Mouse (Mus musculus) urinary bladder, postnatal 14 days (tissue): ENCODE measurements around the gene Hist1h2ao.
A peak's percentile ranks its signal among the peaks of the same experiment; 100 is the strongest.
"Not testable (repeated sequence)": the region's sequence is repeated elsewhere in the genome, so short reads cannot be mapped to it uniquely, and the experiment has no call there.

ENCODE experiments used
- DNase-seq: peaks from one replicate; pipeline ENCODE4 v3.0.0; 2021; ENCODE audit warnings: low spot score

Gene Hist1h2ao

DNA sequence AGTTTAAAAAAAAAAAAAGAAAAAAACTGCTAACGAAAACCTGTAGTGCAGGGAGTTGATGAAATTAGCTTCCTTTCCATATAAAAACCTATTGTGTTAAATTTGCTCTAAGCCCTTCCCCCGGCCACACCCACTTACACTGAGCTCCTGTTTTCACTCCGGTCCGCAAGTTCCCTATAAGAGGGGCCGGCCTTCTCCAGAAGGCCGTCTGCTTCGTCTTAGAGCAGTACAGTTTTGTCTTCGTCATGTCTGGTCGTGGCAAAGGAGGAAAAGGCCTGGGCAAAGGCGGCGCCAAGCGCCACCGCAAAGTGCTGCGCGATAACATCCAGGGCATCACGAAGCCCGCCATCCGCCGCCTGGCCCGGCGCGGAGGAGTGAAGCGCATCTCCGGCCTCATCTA, 1.3 kb downstream of the Hist1h2ao start, which contains the start of gene Hist1h4m:
Hist1h4m (plus strand) TSS at position 208 of the 400 bp plus-strand sequence.
- peak; percentile 57 for DNase-seq

DNA sequence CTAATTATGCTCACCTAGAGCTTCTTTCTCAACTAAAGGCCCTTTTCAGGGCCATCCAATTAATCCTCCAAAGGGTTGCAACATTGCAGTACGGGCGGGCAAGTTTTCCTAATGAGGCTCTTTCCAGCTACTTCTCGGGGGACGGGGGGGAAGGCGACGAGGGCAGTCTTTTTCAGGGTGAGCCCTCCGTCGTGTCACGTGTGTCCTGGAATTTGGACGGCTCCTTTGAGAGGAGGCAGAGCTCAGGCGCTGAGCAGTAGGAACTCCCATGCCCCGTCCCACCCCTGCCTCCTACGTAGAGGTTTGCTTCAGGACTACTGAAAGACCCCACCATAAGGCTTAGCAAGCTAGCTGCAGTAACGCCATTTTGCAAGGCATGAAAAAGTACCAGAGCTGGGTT, 1.8 kb downstream of the Hist1h2ao start:
- not testable (repeated sequence) for DNase-seq

DNA sequence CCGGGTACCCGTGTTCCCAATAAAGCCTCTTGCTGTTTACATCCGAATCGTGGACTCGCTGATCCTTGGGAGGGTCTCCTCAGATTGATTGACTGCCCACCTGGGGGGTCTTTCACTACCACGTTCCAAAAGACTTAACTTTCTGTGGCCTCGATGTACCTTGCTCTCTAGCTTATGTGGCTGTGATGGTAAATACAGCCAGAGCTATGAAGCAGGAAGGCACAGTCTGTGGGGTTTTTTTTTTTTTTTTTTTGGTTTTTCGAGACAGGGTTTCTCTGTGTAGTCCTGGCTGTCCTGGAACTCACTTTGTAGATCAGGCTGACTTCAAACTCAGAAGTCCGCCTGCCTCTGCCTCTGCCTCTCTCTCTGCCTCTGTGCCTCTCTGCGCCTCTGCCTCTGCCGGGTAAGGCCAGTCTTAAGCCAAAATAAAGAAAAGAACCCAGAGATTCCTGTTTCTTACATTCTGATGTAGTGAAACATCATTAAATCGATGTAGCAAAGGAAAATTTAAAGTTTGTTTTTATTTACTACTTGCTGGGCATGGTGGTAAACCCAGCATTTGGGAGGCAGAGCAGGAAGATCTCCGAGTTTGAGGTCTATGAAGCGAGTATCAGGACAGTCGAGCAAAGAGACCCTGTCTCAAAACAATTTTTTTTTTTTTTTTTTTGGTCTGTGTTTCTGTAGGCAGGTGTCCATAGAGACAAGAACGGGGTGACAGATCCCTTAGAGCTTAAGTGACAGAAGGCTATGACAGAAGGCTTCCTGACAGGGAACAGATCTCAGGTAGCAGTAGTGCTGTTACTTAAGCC, 10.0 kb downstream of the Hist1h2ao start:
- not testable (repeated sequence) for DNase-seq

DNA sequence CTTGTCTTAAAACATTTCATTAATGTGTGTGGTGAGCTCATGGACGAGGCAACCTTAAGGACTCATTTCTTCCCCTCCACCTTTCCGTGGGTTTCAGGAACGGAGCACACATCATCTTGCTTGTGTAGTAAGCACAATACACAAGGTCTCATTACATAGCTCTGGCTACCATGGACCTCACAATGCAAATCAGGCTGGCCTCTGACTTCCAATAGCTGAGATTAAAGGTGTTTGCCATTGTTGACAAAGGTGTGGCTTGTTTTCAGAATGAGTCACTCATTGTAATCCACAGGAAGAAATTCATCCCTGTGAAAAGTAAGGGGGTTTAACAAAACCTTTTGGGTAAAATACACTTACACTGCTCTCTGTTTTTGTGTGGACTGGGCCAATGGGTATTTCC, 18.2 kb downstream of the Hist1h2ao start:
- no peak for DNase-seq

DNA sequence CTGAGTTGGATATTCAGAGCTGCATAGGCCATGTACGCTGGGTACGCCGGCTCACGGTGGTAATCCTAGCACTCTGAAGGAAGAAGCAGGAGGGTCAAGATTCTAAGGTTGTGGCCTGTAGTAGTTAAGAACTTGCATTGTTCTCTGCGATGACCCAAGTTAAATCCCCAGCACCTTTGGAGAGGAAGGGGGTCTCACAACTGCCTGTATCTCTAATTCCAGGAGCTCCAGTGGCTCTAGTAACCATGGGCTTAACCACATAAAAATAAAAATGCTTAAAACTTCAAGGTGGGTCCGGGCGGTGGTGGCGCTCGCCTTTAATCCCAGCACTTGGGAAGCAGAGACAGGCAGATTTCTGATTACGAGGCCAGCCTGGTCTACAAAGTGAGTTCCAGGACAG, 20.1 kb downstream of the Hist1h2ao start:
- DNase-seq, result no peak

DNA sequence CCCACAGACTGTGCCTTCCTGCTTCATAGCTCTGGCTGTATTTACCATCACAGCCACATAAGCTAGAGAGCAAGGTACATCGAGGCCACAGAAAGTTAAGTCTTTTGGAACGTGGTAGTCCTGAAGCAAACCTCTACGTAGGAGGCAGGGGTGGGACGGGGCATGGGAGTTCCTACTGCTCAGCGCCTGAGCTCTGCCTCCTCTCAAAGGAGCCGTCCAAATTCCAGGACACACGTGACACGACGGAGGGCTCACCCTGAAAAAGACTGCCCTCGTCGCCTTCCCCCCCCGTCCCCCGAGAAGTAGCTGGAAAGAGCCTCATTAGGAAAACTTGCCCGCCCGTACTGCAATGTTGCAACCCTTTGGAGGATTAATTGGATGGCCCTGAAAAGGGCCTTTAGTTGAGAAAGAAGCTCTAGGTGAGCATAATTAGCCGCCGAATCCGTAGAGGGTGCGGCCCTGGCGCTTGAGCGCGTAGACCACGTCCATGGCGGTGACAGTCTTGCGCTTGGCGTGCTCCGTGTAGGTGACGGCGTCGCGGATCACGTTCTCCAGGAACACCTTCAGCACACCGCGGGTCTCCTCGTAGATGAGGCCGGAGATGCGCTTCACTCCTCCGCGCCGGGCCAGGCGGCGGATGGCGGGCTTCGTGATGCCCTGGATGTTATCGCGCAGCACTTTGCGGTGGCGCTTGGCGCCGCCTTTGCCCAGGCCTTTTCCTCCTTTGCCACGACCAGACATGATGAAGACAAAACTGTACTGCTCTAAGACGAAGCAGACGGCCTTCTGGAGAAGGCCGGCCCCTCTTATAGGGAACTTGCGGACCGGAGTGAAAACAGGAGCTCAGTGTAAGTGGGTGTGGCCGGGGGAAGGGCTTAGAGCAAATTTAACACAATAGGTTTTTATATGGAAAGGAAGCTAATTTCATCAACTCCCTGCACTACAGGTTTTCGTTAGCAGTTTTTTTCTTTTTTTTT, 21.4 kb downstream of the Hist1h2ao start, which contains the start of gene Hist1h4n:
Hist1h4n (minus strand) TSS at position 779 of the 977 bp plus-strand sequence.
- DNase-seq, result peak; percentile 15

DNA sequence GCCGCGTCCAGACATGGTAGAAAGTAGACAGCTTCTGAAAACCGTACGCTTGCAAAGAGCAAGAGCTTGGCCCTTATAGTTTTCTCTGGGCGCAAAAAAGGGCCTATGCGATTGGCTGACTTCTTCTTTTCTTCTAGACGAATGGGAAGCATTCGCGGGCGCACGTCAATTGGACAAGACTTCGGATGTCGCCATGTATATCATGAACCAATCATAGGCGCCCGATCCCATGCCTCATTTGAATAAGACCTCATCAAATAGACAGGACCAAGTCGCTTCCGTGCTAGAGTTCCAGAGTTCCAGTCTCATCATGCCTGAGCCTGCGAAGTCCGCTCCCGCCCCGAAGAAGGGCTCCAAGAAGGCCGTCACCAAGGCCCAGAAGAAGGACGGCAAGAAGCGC, 23.2 kb downstream of the Hist1h2ao start, which contains the start of the genes Hist1h2ap and Hist1h2br:
Hist1h2ap (minus strand) TSS at position 47 of the 400 bp plus-strand sequence.
Hist1h2br (plus strand) TSS at position 283 of the 400 bp plus-strand sequence.
- DNase-seq, result not testable (repeated sequence)

DNA sequence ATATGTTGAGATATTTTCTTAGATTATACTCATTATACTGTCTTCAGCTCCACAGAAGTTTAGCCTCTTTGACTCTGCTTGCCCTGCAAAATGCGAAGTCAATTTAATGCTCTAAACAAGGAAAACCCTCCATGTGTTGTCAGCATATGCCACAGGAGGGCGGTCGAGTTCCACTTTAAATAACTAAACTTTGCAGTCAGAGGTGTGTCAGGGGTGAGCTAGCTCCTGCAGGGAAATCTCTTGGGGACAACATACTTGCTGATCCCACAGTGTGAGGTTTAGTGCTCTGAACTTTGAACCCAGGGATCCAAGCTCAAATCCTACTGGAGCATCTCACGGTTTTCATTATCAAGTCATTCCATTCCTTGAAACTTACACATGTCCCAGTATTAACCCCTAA, 30.2 kb downstream of the Hist1h2ao start:
- not testable (repeated sequence) for DNase-seq

DNA sequence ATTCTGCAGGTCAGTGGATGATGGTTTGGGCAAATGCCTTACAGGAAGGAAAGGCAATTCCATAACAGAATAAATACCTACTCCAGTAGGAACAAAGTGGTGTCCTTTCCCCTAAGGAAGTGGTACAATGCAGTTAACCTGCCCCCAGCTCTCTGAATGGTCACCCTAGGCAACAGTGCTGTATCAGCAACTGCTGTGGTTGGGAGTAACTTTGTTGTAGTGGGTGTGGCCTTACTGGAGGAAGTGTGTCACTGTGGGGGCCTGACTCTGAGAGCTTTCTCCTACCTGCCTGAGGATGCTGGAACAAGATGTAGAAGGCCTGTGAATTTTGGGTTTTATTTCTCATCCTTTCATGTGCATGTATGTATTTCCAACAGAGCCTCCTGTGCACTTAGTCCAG, 36.1 kb downstream of the Hist1h2ao start:
- not testable (repeated sequence) for DNase-seq

DNA sequence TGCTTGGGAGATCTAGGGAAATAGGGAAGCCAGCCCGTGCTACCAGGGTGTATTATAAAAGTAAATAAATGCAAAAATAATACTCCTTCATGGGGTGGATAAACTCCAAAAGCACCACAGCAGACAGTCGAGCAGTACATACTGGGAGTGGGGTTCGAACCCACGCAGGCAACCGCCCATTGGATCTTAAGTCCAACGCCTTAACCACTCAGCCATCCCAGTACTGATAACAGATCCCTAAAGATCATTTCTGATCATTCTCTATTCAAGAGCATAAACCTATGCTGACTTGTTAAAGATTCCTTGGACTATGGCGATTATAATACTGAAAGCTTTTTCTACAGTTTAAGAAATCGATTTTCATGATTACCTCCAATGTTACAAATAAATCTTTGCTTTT, 37.6 kb downstream of the Hist1h2ao start:
- DNase-seq, result no peak

DNA sequence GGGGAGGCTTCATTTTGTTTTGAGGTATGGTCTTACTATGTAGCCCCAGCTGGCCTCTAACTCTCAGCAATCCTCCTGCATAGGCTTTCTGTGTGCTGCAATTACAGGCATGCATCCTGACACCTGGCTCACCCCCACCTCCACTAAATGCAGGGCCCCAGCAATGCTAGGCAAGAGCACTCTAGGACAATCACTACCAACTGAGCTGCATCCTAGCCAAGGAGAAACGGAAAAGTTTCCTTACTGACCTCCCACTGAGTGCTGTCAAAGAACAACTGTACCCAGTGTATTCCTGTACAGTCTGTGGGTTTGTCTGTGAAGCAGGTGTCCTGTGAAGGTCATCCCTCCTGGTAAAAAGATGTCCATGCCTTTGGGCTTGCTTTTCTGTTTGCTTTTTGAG, 40.4 kb downstream of the Hist1h2ao start:
- DNase-seq, result not testable (repeated sequence)

DNA sequence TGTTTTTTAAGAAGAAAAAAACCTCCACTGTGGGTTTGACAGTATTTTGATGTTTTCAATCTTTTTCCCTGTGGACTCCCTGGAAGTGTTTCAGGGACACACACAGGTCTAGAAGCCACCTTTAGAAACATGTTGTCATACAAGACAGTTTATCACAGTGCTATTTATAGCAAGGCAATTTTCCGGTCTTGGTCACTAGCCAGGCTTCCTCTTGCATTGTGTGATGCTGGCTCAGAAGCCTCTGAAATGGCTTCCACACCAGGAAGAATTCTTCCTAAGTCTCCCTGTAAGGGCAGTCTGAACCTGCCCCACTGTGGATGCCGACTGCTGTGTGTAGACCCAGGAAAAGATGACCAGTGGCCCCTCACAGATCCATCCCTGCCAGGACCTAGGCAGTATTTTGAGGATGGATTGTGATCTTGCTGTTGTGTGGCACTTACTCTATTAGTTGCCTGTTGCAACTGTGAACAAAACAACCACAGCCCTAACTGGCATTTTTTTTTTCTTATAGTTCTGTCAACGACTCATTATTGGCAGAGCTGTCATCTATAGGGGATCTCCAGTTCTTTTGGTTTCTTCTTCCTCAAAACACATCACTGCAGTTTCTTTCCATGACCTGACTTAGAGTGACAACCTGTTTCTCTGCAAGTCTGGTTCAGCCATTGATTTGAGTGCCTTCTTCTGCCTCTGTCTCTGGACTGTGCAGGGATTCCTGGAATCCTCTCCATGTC, 42.1 kb downstream of the Hist1h2ao start:
- no peak for DNase-seq

DNA sequence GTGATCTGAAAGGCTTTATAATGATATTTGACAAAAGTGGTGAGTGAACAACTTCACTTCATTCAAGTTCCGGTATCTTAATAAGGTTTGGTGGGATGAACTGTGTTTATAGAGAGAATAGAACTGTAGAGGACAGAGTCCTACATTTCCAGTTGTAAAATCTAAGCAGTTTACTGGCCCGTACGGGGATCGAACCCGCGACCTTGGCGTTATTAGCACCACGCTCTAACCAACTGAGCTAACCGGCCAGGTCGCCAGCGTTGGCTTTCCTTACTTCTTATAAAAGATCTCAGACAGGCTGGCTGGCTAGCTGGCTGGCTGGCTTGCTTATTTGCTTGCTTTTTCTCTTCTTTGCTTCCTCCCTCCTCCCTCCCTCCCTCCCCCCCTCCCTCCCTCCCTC, 44.9 kb downstream of the Hist1h2ao start:
- peak; percentile 58 for DNase-seq

DNA sequence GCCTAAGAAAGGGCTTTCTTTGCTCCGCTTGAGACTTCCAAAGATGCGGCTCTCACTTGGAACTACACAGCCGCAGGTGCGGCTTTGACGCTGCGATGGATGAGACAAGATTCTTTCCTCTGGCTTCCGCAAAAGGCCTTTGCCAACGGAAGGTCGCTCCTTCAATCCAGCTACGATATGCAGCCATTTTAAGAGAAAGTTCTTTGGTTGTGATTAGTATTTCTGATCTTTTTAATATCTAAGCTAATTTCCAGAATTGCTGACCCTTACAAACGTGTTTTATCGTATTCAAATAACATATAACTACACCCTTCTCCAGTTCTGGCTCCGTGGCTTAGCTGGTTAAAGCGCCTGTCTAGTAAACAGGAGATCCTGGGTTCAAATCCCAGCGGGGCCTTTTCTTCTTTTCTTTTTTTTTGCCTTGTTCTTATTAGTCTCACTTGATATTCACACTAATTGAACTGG, 45.5 kb downstream of the Hist1h2ao start:
- DNase-seq, result peak; percentile 22
